Mouse (Mus musculus): ENCODE measurements around the gene Lgi2.

DNA sequence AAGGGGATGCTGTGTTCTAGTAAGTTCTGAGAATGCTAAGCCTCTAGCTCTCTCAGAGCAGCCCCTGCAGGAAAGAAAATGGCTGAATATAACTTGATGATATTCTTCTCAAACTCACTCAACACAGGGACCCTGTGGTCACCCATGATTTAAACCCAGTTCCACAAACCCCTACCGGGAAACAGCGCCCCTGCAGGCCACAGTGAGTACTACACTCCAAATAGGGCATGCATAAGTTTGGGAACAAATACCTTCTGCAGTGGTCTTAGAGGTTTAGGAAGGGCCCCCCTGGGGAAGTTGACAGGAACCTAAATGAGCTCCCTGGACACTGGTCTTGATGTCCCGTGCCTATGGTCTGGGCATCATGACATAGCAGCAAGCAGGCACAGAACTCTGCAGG lies 19.3 kb downstream of the Lgi2 start:
- TF ChIP-seq CHD2 (IDR thresholded peaks at IDR 0.05; ENCODE audit: low read depth, low read length) (no peak), HCFC1 (IDR thresholded peaks at IDR 0.05; ENCODE audit: borderline replicate concordance, insufficient read depth, low read length) (no peak), ZNF384 (IDR thresholded peaks at IDR 0.05; ENCODE audit: low read depth, low read length) (no peak)
